ENCODE assay signal across 20 mouse cellular contexts in genomic region chr14:18758003-18758402, GRCm38 (mm10).
DNase-seq lines count a peak whose midpoint lies in the region; ATAC-seq and TF ChIP-seq lines count a peak whose summit lies in the region.
"Had no signal": no experiment of that assay in that cellular context is flagged by ENCODE, and none has a peak within 500 bp of the region (broad histone marks: within the 10 kb centered on the region; RNA-seq: fewer than 3 reads in every experiment).

No protein-coding gene starts in this region.

- no peaks in the 10 kb centered on the region for H3K36me3 ChIP-seq in forebrain, embryonic 12.5 days (replicated peaks)
- H3K36me3 ChIP-seq in forebrain, embryonic 10.5 days (replicated peaks): no peaks in the 10 kb centered on the region
- H3K36me3 ChIP-seq in kidney, adult 2 months (ENCODE audit: control insufficient read depth, insufficient read depth, low read length): no peaks in the 10 kb centered on the region
- H3K36me3 ChIP-seq: embryonic facial prominence, embryonic 10.5 days; G1E; heart, embryonic 12.5 days; hindbrain, embryonic 10.5 days had no signal

- no peak overlapping the region for H3K4me3 ChIP-seq in forebrain, embryonic 12.5 days (replicated peaks)
- H3K4me3 ChIP-seq in forebrain, embryonic 10.5 days: no peak overlapping the region
- H3K4me3 ChIP-seq in kidney, adult 2 months (ENCODE audit: insufficient read depth, low read depth, low read length): no peak overlapping the region
- H3K4me3 ChIP-seq: embryonic facial prominence, embryonic 10.5 days; forebrain, embryonic 13.5 days; gastrocnemius, adult 2 months; heart, embryonic 12.5 days; hindbrain, embryonic 10.5 days had no signal

- DNase-seq in forebrain, embryonic 10.5 days (ENCODE audit: extremely low spot score, low spot score): no peak
- DNase-seq in kidney, adult 2 months: peak; percentile 79
- DNase-seq in kidney, postnatal 10 days: no peak
- DNase-seq in fat pad, adult 2 months (ENCODE audit: extremely low read depth, low read depth, low spot score): peak; percentile 36
- peak; percentile 7 to 45 for DNase-seq in kidney, postnatal 25 days
- DNase-seq: adrenal gland, adult 8-10 months; adrenal gland, postnatal 36 days; B cell, adult 2 months; cerebellum, adult 2 months; cerebellum, postnatal 10 days; gastrocnemius, adult 2 months; gastrocnemius, postnatal 25 days had no signal

- no peak for TF ChIP-seq CTCF in kidney, adult 2 months (conservative IDR thresholded peaks at IDR 0.05; ENCODE audit: insufficient read depth, insufficient read length, low read depth, low read length)

- ATAC-seq in forebrain, embryonic 12.5 days (ENCODE audit: low FRiP score): 0 out of 2 replicates have a peak, but pooled peaks have one; percentile 15
- no peak for ATAC-seq in erythroid progenitor cell, adult 5-6 weeks (replicated peaks; ENCODE audit: low FRiP score, poor library complexity, severe bottlenecking)
- ATAC-seq: CD4-positive, CD25-positive, alpha-beta regulatory T cell, adult 4 months had no signal

- peaks cover 10% of the 10 kb centered on the region; the same call in 1 of the 2 replicates for H3K4me1 ChIP-seq in forebrain, embryonic 12.5 days
- 0 out of 2 replicates have a peak, but pooled peaks cover 6% of the 10 kb centered on the region for H3K4me1 ChIP-seq in forebrain, embryonic 10.5 days
- peaks cover 3% of the 10 kb centered on the region for H3K4me1 ChIP-seq in kidney, adult 2 months (ENCODE audit: control insufficient read depth, insufficient read depth, low read length)
- H3K4me1 ChIP-seq: embryonic facial prominence, embryonic 10.5 days; hindbrain, embryonic 10.5 days had no signal

- no peak overlapping the region for H3K27ac ChIP-seq in forebrain, embryonic 12.5 days
- H3K27ac ChIP-seq in forebrain, embryonic 10.5 days: no peak overlapping the region
- no peak overlapping the region for H3K27ac ChIP-seq in kidney, adult 2 months (ENCODE audit: insufficient read depth, low read depth, low read length)
- H3K27ac ChIP-seq: embryonic facial prominence, embryonic 10.5 days; gastrocnemius, adult 2 months; hindbrain, embryonic 10.5 days had no signal

- H3K9me3 ChIP-seq in forebrain, embryonic 12.5 days: no peaks in the 10 kb centered on the region
- no peaks in the 10 kb centered on the region for H3K9me3 ChIP-seq in forebrain, embryonic 10.5 days
- H3K9me3 ChIP-seq: embryonic facial prominence, embryonic 10.5 days; forebrain, embryonic 13.5 days; G1E; heart, embryonic 12.5 days; hindbrain, embryonic 10.5 days had no signal

- H3K9ac ChIP-seq in forebrain, embryonic 12.5 days: no peak overlapping the region
- H3K9ac ChIP-seq: forebrain, embryonic 13.5 days; heart, embryonic 12.5 days had no signal

- H3K4me2 ChIP-seq in forebrain, embryonic 12.5 days: no peak overlapping the region
- H3K4me2 ChIP-seq: forebrain, embryonic 13.5 days; heart, embryonic 12.5 days had no signal

- no peaks in the 10 kb centered on the region for H3K27me3 ChIP-seq in forebrain, embryonic 12.5 days
- H3K27me3 ChIP-seq in forebrain, embryonic 10.5 days (ENCODE audit: poor library complexity, severe bottlenecking): no peaks in the 10 kb centered on the region
- no peaks in the 10 kb centered on the region for H3K27me3 ChIP-seq in kidney, adult 2 months (replicated peaks; ENCODE audit: control insufficient read depth, insufficient read depth, low read length)
- H3K27me3 ChIP-seq: forebrain, embryonic 13.5 days; heart, embryonic 12.5 days had no signal

- 90% methylated on average over 2 of the region's 2 CpGs for WGBS in forebrain, embryonic 12.5 days
- 83% methylated on average over 2 of the region's 2 CpGs for WGBS in forebrain, embryonic 10.5 days
- WGBS in kidney, adult 2 months: 53% methylated on average over 2 of the region's 2 CpGs

- no peak for TF ChIP-seq POLR2A in kidney, adult 2 months (IDR thresholded peaks at IDR 0.05; ENCODE audit: low read depth, low read length)

Comparison
In these comparisons a context has a peak if more than half of its experiments do, and no peak if none do; other contexts are left out.
1. DNase-seq: peak in kidney, adult 2 months (single experiment), fat pad, adult 2 months (single experiment) and kidney, postnatal 25 days (2 of 2); none in forebrain, embryonic 10.5 days (single experiment) and kidney, postnatal 10 days (single experiment).